Mouse (Mus musculus) megakaryocyte-erythroid progenitor cell, adult 5 weeks (primary cell): ENCODE results near the gene Fes. TPM values are rescaled to one million over a fixed set of nuclear protein-coding genes. Genes with fewer than 3 reads are reported as not detected.

Experiments
- polyA plus RNA-seq: library from polyadenylated mRNA; stranded (reverse); fragments of >175 nt; gene quantifications from 2 replicates; pipeline ENCODE4 v1.2.3, GENCODE M21; 2012

The Fes gene
- 511 and 546 TPM in 2 replicates for polyA plus RNA-seq

GRCm38 (mm10) chr7:80387633-80388543 is at the start of gene Fes:
Gene Fes (minus strand): TSS chr7:80387946.

GRCm38 (mm10) chr7:80405188-80405695 is 17.5 kb upstream of the Fes start, which contains the start of gene Furin:
Gene Furin (minus strand): TSS chr7:80405436.

GRCm38 (mm10) chr7:80371041-80371751 is 16.6 kb downstream of the Fes start, which contains the start of gene Man2a2:
Gene Man2a2 (minus strand): TSS chr7:80371375.

GRCm38 (mm10) chr7:80342858-80343257 is 44.9 kb downstream of the Fes start, which contains the start of gene Hddc3:
Gene Hddc3 (plus strand): TSS chr7:80343104.

GRCm38 (mm10) chr7:80340793-80341192 is 47.0 kb downstream of the Fes start, which contains the start of gene Unc45a:
Gene Unc45a (minus strand): TSS chr7:80341005.

Other genes with a start within 250 kb of the Fes start
- gene Sema4b, start 201.1 kb downstream of the Fes start, polyA plus RNA-seq, result 9.2 and 9.3 TPM in 2 replicates
- 37.7 and 43.3 TPM in 2 replicates for gene Cib1, start 155.1 kb downstream of the Fes start, polyA plus RNA-seq
- gene Gdpgp1, start 155.1 kb downstream of the Fes start, polyA plus RNA-seq, result 0.88 and 1.4 TPM in 2 replicates
- 0.16 and 0.39 TPM in 2 replicates for gene Ttll13, start 141.6 kb downstream of the Fes start, polyA plus RNA-seq
- gene Ngrn, start 126.7 kb downstream of the Fes start, polyA plus RNA-seq, result 22.0 and 23.3 TPM in 2 replicates
- gene Vps33b, start 118.3 kb downstream of the Fes start, polyA plus RNA-seq, result 3.7 and 5.2 TPM in 2 replicates
- gene Prc1, start 93.5 kb downstream of the Fes start, polyA plus RNA-seq, result 6.2 and 10.5 TPM in 2 replicates
- gene Rccd1, start 63.5 kb downstream of the Fes start, polyA plus RNA-seq, result 7.4 and 8.9 TPM in 2 replicates
- 36.0 and 51.5 TPM in 2 replicates for gene Unc45a, start 46.9 kb downstream of the Fes start, polyA plus RNA-seq
- gene Hddc3, start 44.8 kb downstream of the Fes start, polyA plus RNA-seq, result 3.2 and 3.8 TPM in 2 replicates
- 72.1 and 85.9 TPM in 2 replicates for gene Man2a2, start 16.6 kb downstream of the Fes start, polyA plus RNA-seq
- 161 and 179 TPM in 2 replicates for gene Furin, start 17.5 kb upstream of the Fes start, polyA plus RNA-seq
- 61.4 and 81.8 TPM in 2 replicates for gene Blm, start 147.2 kb upstream of the Fes start, polyA plus RNA-seq